Mouse (Mus musculus) limb, embryonic 14.5 days (tissue): Measurements from ENCODE around the gene Ifna14. TPM values are rescaled to one million over a fixed set of nuclear protein-coding genes. Genes with fewer than 3 reads are reported as not detected.

Experiments used
- ATAC-seq: fragments of 200-750 bp; cut with Nextera tagmentation; 2 replicates; pipeline ENCODE4 v1.8.0; 2017; ENCODE audit warnings: low read depth, moderate number of reproducible peaks, moderate TSS enrichment; ENCODE audit not compliant: low FRiP score
- DNase-seq: peaks from one replicate; pipeline ENCODE4 v3.0.0-alpha.2; 2015; ENCODE audit warnings: low spot score
- H3K27ac ChIP-seq: fragments of 300-500 bp; sonication (generic); replicated peaks from 2 replicates; pipeline ENCODE4 v1.5.1; 2014; ENCODE audit warnings: low read depth, mild to moderate bottlenecking, low read length, moderate library complexity, mixed read lengths
- H3K27me3 ChIP-seq: fragments of 300-500 bp; sonication (generic); 2 replicates; pipeline ENCODE4 v1.6.1; 2014; ENCODE audit warnings: low read length, mixed read lengths; ENCODE audit not compliant: control insufficient read depth, insufficient read depth
- H3K36me3 ChIP-seq: fragments of 300-500 bp; sonication (generic); 2 replicates; pipeline ENCODE4 v1.6.1; 2014; ENCODE audit warnings: mild to moderate bottlenecking, low read length, moderate library complexity, mixed read lengths; ENCODE audit not compliant: control insufficient read depth, insufficient read depth
- H3K4me1 ChIP-seq: fragments of 300-500 bp; sonication (generic); 2 replicates; pipeline ENCODE4 v1.6.1; 2014; ENCODE audit warnings: antibody characterized with exemption, low read length, mixed read lengths; ENCODE audit not compliant: control insufficient read depth, insufficient read depth
- H3K4me2 ChIP-seq: fragments of 300-500 bp; sonication (generic); replicated peaks from 2 replicates; pipeline ENCODE4 v1.6.1; 2014; ENCODE audit warnings: low read depth, mild to moderate bottlenecking, low read length, moderate library complexity; ENCODE audit not compliant: severe bottlenecking
- H3K4me3 ChIP-seq: fragments of 300-500 bp; sonication (generic); replicated peaks from 2 replicates; pipeline ENCODE4 v1.5.1; 2014; ENCODE audit warnings: low read length
- H3K9ac ChIP-seq: fragments of 300-500 bp; sonication (generic); 2 replicates; pipeline ENCODE4 v1.6.1; 2014; ENCODE audit warnings: mild to moderate bottlenecking, low read depth, low read length, moderate library complexity; ENCODE audit not compliant: severe bottlenecking
- H3K9me3 ChIP-seq: fragments of 300-500 bp; sonication (generic); 2 replicates; pipeline ENCODE4 v1.6.1; 2016; ENCODE audit warnings: low read length; ENCODE audit not compliant: control insufficient read depth
- POLR2A ChIP-seq: fragments of 200-500 bp; IDR thresholded peaks from 2 replicates; pipeline ENCODE4 v1.8.0; 2012; ENCODE audit warnings: inconsistent platforms, mild to moderate bottlenecking, moderate library complexity, borderline replicate concordance; ENCODE audit not compliant: insufficient read depth, insufficient read length; ENCODE audit errors: extremely low read depth
- WGBS: fragments of 180-500 bp; shearing (Covaris S2); extraction: QIAGEN DNeasy Blood & Tissue Kit; methylation state at CpG from one replicate; pipeline ENCODE4 v1.1.7; 2014; 5-methylcytosine and 5-hydroxymethylcytosine counted together
- polyA plus RNA-seq, 2 experiments: library from polyadenylated mRNA; depleted of rRNA in 1 of 2; stranded (reverse) in 1 of 2; unstranded in 1 of 2; fragments of >200 nt; fragmentation: Nextera tagmentation in 1 of 2; extraction: Ambion mirVana in 1 of 2; gene quantifications; 2 replicates each; pipeline versions ENCODE4 v1.2.1 to v1.2.3; 2012 to 2014

Ifna14 gene
- polyA plus RNA-seq, 2 experiments: not detected

- no peak overlapping the region for H3K4me2 ChIP-seq
- no peaks in the 10 kb centered on the region for H3K36me3 ChIP-seq
- DNase-seq (no peak), ATAC-seq (no peak)
- no peaks in the 10 kb centered on the region for H3K4me1 ChIP-seq
- no peaks in the 10 kb centered on the region for H3K9me3 ChIP-seq
- H3K27ac ChIP-seq: no peak overlapping the region
- no peak overlapping the region for H3K4me3 ChIP-seq
- TF ChIP-seq POLR2A: no peak
- no peak overlapping the region for H3K9ac ChIP-seq
- H3K27me3 ChIP-seq: no peaks in the 10 kb centered on the region
- 96% methylated on average over 1 of the region's 1 CpGs for WGBS
Measured at GRCm38 (mm10) chr4:88534903-88535302, 36.7 kb downstream of the Ifna14 start.

DNA sequence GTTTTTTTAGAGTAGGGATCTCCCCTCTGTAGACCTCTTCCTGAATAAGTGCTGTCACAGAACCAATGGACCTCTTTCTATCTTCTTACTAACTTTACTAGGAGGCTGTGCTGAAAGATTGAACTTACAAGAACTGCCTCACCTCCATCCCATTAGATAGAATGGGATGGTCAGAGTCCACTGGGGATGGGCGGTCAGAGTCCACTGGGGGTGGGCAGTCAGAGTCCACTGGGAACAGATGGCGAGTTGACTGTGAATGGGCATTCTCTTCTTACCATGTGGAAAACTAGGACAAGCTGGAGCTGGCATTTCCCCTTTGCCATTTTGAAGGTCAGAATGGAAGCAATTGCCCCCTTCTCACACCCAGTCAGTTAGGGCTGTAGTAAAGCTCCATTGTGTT is 38.1 kb downstream of the Ifna14 start:
- no peaks in the 10 kb centered on the region for H3K36me3 ChIP-seq
- no peak overlapping the region for H3K4me2 ChIP-seq
- ATAC-seq (no peak), DNase-seq (no peak)
- 96% methylated on average over 2 of the region's 2 CpGs for WGBS
- no peak overlapping the region for H3K4me3 ChIP-seq
- H3K27me3 ChIP-seq: no peaks in the 10 kb centered on the region
- no peaks in the 10 kb centered on the region for H3K9me3 ChIP-seq
- no peak for TF ChIP-seq POLR2A
- no peaks in the 10 kb centered on the region for H3K4me1 ChIP-seq
- no peak overlapping the region for H3K9ac ChIP-seq
- H3K27ac ChIP-seq: no peak overlapping the region

GRCm38 (mm10) chr4:88530892-88531291 is 40.7 kb downstream of the Ifna14 start:
- 86% methylated on average over 2 of the region's 2 CpGs for WGBS
- ATAC-seq: no peak
- no peak for TF ChIP-seq POLR2A

DNA sequence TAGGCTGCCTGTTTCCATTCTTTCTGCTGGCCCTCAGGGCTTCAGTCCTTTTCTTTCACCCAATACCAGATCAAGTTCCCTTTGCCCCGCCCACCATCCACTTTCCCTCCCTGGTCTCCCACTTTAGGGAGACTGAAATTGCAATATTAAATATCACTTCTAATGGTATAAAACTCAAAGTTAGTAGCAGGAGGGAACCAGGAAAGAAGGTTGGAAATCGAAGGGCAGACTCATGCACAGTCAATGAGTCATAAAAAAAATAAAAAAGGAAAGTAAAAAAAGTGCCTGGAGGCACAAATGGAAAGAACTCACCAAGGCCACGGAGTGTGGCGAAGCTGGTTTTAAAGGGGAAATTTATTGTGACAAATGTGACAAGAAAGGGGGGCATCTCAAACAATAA is 41.3 kb downstream of the Ifna14 start:
- WGBS: 45% methylated on average over 4 of the region's 4 CpGs
- no peaks in the 10 kb centered on the region for H3K36me3 ChIP-seq
- ATAC-seq (no peak), DNase-seq (no peak)
- no peak overlapping the region for H3K9ac ChIP-seq
- no peaks in the 10 kb centered on the region for H3K4me1 ChIP-seq
- H3K4me2 ChIP-seq: no peak overlapping the region
- H3K27ac ChIP-seq: no peak overlapping the region
- TF ChIP-seq POLR2A: no peak
- H3K27me3 ChIP-seq: no peaks in the 10 kb centered on the region
- H3K9me3 ChIP-seq: no peaks in the 10 kb centered on the region
- no peak overlapping the region for H3K4me3 ChIP-seq

More at GRCm38 (mm10) chr4:88530892-88531291, 40.7 kb downstream of the Ifna14 start:
- Histone ChIP-seq H3K9me3 (no peaks in the 10 kb centered on the region), H3K9ac (no peak overlapping the region), H3K27ac (no peak overlapping the region), H3K36me3 (no peaks in the 10 kb centered on the region), H3K4me3 (no peak overlapping the region), H3K27me3 (no peaks in the 10 kb centered on the region), H3K4me2 (no peak overlapping the region), H3K4me1 (no peaks in the 10 kb centered on the region)
- DNase-seq: no peak

DNA sequence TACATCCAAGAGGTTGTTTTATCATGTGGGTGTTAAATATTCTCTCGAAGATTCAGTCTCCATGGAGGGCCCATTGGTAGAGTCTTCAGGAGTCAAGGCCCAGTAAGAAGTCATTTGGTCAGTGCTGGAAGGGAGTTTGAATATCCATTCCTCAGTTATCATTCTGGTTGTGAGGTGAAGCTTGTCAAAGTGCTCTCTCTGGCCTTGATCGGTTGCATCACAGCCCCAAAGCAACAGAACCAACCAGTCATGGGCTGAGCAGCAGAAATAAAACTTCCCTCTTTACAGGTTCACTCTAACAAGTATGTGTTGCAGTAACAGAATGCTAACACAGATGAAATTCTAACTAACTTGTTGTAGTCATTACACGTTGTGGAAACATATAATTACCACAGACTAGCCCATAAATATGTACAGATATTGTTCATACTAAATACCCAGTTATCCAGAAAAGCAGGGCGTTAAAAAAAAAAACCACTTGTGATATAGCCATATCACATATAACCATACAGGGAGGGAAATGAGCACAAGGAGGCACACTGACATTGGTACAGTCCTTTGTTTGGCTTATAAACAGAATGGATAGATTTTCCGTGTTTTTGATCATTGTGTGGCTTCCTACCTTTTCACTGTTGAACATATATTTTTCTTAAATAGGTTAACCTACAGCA is 45.1 kb downstream of the Ifna14 start:
- DNase-seq (no peak), ATAC-seq (no peak)
- Histone ChIP-seq H3K4me3 (no peak overlapping the region), H3K27me3 (no peaks in the 10 kb centered on the region), H3K36me3 (no peaks in the 10 kb centered on the region), H3K27ac (no peak overlapping the region), H3K4me1 (no peaks in the 10 kb centered on the region), H3K9me3 (no peaks in the 10 kb centered on the region), H3K4me2 (no peak overlapping the region), H3K9ac (no peak overlapping the region)
- TF ChIP-seq POLR2A: no peak
- WGBS: 82% methylated on average over 5 of the region's 5 CpGs
